Mouse (Mus musculus): ENCODE measurements around the gene Ttc39d. TPM values are rescaled to one million over a fixed set of nuclear protein-coding genes. Genes with fewer than 3 reads are reported as not detected.
"Not testable (repeated sequence)": the region's sequence is repeated elsewhere in the genome, so short reads cannot be mapped to it uniquely, and the experiment has no call there.

The Ttc39d gene
- total and polyA plus RNA-seq, 3 experiments = 0.14 TPM; not detected in 2

DNA sequence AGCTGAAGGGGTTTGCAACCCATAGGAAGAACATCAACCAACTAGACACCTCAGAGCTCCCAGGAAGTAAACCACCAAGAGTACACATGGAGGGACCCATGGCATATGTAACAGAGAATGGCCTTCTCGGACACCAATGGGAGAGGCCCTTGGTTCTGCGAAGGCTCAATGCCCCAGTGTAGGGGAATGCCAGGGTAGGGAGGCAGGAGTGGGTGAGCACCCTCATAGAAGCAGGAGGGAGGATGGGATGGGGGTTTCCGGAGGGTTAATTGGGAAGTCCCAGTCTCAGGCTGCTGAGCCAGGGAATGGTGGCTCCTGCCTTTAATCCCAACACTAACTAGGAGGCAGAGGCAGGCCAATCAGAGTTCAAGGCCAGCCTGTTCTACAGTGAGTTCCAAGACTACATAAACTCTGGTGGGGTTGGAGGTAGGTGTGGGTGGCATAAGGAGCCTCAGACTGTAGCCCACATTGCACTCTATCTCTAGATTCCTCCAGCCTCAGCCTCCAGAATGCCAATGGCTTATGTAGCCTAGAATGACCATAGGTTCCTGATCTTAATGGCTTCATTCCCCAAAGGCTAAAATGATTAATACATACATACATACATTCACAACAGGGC lies 8.0 kb upstream of the Ttc39d start:
- no peak for DNase-seq

DNA sequence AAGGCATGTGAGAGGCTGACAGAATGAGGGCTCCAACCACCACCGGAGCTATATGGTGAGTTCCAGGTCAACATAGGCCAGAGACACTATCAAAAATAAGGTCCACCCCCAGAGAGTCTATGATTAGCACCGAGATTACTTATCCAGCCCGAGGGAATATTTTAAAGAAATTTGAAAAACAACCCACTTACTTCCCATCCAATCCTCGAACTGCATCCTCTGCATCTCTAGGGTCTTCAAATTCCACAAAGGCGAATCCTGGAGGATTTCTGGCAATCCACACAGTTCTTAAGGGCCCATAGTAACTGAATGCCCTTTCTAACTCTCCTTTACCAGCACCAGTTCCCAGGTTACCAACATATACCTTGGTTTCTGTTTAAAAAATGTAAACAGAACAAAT lies 1.6 kb upstream of the Ttc39d start:
- no peak for DNase-seq

DNA sequence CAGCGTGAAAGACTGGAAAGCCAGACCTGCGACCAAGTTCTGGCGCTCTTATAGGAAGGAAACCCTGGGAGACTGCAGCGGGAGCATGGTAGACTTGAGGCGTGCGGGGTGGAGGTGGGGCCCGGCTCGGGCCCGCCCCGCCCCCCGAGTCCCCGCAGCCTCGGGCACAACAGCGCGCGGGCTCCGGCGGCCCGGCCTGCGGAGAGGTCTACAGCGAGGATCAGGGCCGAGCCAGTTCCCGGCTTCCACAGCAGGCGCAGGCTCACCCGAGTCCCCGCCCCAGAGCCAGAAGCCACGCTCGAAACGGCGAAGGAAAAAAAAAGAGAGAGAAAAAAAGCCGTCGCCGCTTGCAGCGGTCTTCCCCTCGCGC lies 974 bp upstream of the Ttc39d start:
- DNase-seq = peak; percentile 72

DNA sequence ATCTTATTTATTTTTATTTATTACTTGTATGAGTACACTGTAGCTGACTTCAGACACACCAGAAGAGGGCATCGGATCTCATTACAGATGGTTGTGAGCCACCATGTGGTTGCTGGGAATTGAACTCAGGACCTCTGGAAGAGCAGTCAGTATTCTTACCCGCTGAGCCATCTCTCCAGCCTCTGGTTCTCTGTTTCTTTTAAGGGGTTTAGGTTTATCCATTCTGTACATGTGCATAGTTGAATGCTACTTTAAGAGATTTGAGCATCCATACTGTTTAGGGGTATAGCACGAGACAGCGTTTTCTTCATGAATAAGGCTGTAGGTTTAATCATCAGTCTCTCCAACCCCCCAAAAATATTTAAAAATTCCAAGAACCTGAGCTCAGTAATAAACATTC lies 6.7 kb downstream of the Ttc39d start:
- DNase-seq = not testable (repeated sequence)

DNA sequence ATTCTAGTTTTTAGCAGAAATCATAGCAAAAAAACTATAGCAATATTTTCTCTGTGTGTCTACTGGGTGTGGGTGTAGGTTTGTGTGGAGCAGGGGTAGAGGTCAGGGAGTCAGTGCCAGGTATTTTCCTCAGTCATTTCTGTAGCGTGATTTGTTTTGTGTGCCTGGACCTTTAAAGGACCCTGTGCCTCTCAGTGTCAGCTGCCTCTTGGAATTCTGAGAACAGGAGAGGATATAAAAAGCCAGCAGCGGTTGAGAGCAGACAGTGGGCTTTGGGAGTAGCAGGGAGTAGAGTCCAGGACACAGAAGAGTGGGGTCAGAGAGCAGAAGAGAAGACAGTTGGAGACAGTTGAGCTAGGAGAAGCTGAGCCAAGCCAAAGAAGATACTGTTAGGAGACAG lies 12.9 kb downstream of the Ttc39d start:
- no peak for DNase-seq

DNA sequence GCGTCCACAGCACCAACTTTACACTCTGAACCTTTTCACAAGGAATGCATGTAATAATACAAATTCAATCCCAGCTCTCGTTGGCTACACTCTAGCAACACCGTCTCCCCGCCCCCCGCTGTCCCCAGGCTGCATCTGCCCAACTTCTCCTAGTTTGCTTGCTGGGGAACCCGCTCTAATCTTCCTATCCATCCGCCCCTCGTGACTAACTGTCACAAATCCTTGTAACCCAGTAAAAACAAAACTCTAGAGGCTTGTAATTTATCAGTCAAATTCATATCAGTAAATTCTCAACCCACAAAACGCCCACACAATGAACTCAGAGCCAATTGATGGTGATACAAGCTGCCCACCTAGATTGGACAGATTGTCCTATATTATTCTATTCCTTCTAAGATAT lies 13.9 kb downstream of the Ttc39d start:
- DNase-seq = no peak

DNA sequence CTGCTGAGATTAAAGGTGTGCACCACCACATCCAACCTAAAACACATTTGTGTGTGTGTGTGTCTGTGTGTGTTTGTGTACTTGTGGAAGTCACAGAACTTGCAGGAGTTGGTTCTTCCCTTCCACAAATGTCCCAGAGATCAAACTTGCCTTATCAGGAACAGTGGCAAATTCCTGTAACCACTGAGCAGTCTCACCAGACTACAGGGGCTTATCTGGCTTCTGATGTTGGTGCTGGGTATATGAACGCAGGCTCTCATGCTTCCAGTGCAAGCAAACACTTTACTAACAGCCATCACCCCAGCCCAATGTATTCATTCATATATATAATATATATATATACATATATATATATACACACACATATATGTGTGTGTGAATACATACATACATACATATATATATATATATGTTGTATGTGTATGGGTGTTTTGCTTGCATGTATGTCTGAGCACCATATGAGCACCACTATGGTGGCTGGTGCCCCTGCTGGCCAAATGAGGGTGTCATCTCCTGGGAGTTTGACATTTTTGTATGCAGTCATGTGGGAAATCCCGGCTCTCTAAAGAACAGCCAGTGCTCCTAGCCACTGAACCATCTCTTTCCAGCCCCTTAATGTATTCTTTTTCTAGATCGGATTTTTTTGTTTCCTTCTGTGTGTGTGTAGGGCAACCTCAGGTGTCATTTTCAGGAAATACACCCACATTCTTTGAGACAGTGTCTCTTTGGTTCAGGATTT lies 14.8 kb downstream of the Ttc39d start:
- DNase-seq = peak; percentile 13

DNA sequence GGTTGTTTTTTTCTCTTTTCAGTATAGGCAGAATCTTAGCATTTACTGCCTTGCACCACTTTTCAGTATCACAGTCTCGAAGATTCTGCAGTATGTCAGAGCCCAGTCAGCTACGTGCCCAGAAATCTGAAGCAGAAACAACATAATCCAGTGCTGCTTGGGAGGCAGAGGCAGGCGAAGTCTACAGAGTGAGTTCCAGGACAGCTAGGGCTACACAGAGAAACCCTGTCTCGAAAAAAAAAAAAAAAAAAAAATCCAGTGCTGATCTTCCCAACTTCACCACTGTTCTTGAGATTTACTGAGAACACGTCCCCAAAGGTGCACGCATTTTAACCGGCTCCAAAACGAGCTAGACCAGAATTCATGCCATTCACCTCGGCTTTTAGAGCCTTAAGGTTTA lies 16.6 kb downstream of the Ttc39d start:
- peak; percentile 10 for DNase-seq

DNA sequence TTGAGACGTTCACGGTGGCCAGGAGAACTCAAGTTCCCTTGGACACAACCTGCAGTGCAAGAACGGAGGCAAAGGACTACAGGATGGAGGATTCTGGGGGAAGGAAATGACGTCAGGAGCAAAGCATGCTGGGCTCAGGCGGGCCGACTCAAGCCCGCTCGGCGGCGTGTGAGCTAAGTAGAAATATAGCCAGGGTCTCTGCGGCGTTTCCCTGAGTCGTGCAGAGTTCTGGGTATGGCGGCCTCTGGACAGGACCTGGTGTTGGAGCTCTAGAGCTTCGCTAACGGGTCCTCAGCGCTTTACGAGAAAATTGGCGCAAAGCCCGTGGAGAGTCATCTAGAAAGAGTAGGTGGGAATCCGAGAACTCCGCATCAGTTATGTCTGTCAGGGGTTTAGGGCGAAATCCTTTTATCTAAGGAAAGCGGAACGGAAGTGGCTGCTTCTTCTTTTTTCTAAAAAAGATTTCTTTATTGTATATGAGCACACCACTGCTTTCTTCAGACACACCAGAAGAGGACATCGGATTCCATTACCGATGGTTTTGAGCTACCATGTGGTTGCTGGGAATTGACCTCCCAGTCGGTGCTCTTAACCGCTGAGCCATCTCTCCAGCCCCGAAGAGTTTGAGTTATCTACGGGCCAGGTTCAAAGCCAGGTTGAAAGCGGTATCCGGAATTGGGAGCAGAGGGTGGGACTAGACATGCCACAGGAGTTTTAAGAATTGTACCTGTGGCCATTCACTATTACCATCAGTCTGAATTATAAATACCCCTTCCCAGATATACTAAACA lies 17.3 kb downstream of the Ttc39d start, which contains the start of gene Gemin6:
Gene Gemin6 (plus strand): TSS at position 116 of the 791 bp plus-strand sequence.
- DNase-seq = peak; percentile 92

DNA sequence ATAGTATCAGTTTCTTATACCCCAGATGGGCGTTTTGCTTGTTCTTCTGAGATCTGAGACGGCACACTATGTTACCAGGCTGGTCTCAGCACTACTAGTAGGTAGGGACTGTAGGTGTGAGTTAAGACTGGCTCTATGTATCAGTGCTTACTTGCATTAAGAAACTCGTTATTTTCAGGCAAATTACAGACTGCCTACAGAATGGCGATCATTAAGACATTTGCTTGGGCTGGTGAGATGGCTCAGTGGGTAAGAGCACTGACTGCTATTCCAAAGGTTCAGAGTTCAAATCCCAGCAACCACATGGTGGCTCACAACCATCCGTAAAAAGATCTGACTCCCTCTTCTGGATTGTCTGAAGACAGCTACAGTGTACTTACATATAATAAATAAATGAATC lies 17.9 kb downstream of the Ttc39d start:
- DNase-seq = not testable (repeated sequence)

DNA sequence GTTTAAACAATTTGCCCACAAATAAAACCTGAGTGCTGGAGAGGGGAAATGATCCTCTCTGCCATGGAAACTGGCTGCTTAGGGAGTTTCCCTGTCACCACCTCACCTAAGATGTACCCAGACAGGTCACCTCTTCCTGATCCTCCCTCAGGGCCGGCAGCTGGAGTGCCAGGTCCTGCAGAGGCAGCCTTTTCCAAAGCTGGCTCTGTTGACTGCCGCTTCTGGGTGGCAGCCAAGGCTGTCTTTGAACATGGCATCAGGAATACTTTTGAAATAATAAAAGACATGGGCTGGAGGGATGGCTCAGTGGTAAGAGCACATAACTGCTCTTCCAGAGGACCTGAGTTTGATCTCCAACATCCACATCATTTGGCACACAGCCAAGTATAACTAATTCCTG lies 22.1 kb downstream of the Ttc39d start:
- peak; percentile 53 for DNase-seq

DNA sequence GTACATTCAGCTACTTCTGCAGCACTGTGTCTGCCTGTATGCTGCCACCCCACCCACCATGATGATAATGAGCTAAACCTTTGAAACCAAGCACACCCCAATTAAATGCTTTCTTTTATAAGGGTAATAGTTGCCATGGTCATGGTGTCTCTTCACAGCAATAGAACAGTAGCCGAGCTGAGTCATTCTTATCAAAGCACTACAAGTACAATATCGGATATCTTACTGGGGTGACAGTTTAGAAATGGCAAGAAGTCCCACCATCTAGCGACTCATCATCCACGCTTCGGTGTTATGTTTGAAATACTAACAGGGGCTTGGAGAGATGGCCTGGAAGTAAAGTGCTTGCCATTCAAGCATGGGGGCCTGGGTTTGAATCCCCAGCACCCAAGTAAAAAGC lies 26.6 kb downstream of the Ttc39d start:
- DNase-seq = no peak

DNA sequence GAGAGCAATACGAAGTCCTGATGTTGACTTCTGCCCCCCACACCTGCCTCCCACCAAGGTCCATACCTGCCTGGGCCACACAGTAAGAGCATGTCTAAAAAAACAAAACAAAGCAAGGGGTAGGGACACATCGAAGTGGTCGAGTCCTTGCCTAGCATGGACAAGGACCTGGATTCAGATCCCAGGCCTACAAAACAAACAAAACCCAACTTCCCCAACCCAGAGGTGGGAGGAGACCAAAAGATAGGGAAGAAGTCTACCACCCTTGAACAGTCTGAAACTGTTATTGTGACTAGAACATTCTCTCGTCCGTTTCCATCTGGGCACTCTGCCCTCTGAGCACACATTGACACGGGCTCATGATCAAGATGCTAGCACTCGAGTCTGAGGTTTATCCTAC lies 27.1 kb downstream of the Ttc39d start:
- DNase-seq = no peak

DNA sequence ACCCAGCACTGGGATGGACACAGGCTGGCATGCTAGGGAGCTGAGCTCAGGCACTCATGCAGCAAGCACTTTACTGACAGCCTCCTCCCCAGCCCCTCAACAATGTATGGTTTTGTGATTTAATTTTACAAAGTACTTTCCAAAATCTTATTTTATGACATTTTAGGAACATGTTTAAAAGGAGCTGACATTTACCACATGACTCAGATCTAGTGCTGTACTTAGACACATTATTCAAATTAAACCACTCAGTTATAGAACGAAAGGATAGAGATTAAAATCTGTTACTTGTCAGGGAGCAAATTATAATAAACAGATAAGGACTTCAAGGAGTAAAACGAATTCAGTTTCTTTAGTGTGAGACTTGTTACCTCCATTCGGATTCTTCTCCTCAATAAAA lies 28.2 kb downstream of the Ttc39d start:
- DNase-seq = no peak

DNA sequence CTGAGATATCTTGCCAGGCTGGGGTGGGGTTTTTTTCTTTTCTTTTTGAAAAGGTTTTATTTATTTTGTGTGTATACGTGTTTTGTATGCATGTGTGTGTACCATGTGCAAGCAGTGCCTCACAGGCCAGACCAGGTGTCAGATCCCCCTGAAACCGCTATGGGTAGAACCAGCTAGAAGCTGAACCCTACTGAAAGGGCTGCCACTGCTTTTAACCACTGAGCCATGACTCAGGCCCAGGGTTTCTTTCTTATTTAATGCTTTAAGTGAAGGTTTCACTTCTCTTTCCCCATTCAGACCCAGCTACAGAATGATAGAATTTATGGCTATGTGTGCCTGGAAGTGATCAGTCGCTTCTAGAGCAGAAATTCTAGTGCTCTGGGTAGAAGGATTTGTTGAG lies 29.5 kb downstream of the Ttc39d start:
- DNase-seq = no peak

DNA sequence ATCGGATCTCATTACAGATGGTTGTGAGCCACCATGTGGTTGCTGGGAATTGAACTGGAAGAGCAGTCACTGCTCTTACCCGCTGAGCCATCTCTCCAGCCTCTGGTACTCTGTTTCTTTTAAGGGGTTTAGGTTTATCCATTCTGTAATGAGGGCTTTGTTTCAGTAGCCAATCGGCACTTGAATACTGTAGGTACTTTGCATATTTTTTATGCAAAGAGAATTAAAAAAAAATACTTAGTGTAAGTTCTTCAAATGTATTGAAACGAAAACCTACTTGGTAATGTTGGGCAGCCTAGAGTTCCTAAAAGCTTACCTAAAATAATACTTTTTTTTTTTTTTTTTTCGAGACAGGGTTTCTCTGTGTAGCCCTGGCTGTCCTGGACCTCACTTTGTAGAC lies 30.2 kb downstream of the Ttc39d start:
- DNase-seq = no peak

DNA sequence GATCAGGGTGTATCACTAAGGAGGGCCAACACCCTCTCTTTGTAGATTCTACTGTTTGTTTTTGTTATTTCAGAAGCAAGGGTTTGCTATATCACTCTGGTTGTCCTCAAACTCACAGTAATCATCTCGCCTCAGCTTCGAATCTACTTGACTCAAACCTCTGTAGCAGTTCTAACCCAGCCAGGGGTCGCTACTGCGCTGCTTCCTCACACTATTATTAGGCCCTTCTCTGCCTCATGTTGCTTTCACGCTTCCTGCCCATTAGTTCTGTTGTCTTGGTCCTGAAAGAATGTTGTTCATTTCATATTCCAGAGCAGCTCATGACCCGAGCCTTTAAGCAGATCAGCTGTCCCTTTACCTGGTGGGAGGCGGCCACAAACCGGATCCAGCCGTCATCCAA lies 34.3 kb downstream of the Ttc39d start:
- no peak for DNase-seq

DNA sequence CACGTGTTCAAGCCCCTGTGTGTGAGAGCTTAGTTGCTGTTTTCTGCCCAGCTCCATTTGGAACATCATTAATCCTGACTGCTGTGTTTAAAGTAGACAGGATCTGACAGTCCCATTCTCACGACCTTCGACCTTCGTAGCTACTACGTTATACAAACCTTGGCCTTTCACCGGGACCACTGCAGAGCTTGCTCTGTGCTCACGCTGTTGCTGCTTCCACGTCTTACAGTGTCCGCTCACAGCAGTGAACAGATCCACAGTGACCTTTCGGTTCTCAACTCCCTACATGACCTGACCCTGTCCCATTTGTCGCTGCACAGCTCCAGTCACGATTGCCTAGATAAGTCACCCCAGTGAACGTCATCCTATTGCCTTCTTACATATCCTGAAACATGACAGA lies 35.9 kb downstream of the Ttc39d start:
- DNase-seq = peak; percentile 19

DNA sequence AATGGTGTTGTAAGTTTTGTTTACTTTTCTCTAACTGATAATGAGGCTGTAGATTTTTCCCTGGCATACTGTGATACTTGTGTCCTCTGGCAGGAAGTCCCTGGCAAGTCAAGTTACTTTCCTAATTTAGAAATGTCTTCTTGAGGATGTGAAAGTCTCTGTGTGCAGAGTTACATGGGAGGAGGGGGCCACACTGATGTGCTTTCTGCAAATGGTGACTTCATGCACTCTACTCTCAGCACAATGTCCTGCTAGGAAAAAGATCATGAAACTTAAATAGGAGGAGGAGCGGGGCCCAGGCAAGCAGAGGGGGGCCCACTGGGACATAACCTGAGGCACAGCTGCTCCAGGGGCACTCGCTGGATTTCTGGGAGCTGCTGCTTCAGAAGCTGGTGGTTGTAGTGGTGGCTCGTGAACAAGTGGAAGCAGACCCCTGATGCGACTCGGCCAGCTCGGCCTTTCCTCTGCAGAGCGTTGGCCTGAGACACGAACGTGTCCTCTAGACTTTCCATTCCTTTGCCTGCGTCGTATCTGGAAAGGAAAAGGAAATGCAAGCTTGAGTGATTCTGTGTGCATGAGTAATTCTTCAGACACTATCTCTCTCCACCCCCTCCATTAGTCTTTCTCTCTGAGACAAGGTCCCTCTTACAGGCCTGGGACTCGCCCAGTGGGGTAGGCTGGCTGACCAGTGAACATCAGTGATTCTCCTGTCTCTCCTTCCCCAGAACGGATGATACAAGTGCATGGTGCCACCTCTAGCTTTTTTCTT lies 45.7 kb downstream of the Ttc39d start:
- peak; percentile 50 for DNase-seq

DNA sequence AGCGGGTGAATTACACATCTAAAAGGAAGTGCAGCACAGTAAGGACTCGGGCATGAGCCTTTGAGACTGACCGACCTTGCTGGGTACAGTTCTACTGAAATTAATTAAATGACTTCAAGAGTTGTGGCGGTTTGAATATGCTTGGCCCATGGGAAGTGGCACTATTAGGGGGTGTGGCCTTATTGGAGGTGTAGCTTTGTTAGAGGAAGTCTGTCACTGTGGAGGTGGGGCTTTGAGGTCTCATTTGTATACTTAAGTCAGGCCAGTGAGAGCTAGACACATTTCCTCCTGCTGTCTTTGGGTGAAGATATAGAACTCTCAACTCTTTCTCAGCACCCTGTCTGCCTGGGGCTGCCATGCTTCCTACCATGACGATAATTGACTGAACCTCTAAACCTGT lies 47.2 kb downstream of the Ttc39d start:
- DNase-seq = no peak

DNA sequence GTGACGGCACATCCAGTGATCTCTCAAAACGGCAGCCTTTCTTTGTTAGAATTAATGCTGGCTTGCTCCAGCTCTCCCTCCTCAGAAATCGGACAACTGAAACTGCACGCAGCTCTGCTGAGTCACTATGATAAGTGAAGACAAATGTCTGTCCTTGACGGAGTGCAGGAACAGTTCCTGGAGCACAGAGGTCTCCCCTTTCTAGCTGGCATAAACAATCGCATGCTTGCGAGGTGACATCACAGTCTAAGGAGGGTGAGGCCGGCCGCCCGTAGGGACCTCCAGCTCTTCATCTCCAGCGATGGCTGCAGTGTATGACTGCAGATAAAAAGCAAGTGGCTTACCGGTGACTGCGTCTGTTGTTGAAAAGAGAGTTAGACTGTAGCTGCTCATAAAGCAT lies 47.9 kb downstream of the Ttc39d start:
- DNase-seq = peak; percentile 91

DNA sequence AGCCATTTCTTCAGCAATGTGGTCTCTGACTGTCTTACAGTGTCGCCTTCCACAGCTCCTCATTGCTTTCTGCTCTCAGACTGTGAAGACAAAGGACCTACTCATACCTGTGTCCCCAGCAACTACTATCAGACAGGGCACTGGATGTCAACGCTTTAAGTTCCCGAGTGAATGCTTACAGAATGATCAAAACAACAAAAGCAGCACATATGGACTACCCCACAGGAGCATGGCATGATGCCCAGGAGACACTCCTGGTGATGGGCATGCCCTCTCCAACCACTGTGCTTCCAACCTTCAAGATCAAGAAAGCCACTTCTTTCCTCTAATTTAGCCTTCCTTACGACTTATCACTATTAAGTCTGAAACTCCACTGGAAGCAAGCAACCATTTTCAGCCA lies 59.8 kb downstream of the Ttc39d start:
- no peak for DNase-seq
